Mouse (Mus musculus) liver, postnatal 0 days (tissue): ENCODE data around the gene Olfr1414. TPM values are rescaled to one million over a fixed set of nuclear protein-coding genes. Genes with fewer than 3 reads are reported as not detected.
A peak's percentile ranks its signal among the peaks of the same experiment; 100 is the strongest.

Source experiments
- ATAC-seq: fragments of 200-750 bp; cut with Nextera tagmentation; 2 replicates; pipeline ENCODE4 v1.8.0; 2017; ENCODE audit warnings: mild to moderate bottlenecking, moderate library complexity
- DNase-seq: peaks from one replicate; pipeline ENCODE4 v3.0.0-alpha.2; 2016
- H3K27ac ChIP-seq: fragments of 300-500 bp; sonication (generic); 2 replicates; pipeline ENCODE4 v1.5.1; 2014; ENCODE audit warnings: antibody characterized with exemption, moderate library complexity, mild to moderate bottlenecking, low read depth
- H3K27me3 ChIP-seq: fragments of 300-500 bp; sonication (generic); 2 replicates; pipeline ENCODE4 v1.6.1; 2014; ENCODE audit warnings: low read length, control low read depth, mixed read lengths; ENCODE audit not compliant: insufficient read depth
- H3K36me3 ChIP-seq: fragments of 300-500 bp; sonication (generic); replicated peaks from 2 replicates; pipeline ENCODE4 v1.6.1; 2014; ENCODE audit warnings: mild to moderate bottlenecking, control low read depth, low read length, moderate library complexity, mixed read lengths; ENCODE audit not compliant: insufficient read depth
- H3K4me1 ChIP-seq: fragments of 300-500 bp; sonication (generic); 2 replicates; pipeline ENCODE4 v1.6.1; 2014; ENCODE audit warnings: antibody characterized with exemption, mild to moderate bottlenecking, control low read depth; ENCODE audit not compliant: insufficient read depth
- H3K4me2 ChIP-seq: fragments of 300-500 bp; sonication (generic); 2 replicates; pipeline ENCODE4 v1.6.1; 2014; ENCODE audit warnings: low read depth, mild to moderate bottlenecking, low read length, moderate library complexity, mixed read lengths
- H3K4me3 ChIP-seq: fragments of 300-500 bp; sonication (generic); 2 replicates; pipeline ENCODE4 v1.5.1; 2014; ENCODE audit warnings: low read depth, low read length
- H3K9ac ChIP-seq: fragments of 300-500 bp; sonication (generic); replicated peaks from 2 replicates; pipeline ENCODE4 v1.6.1; 2014; ENCODE audit warnings: mild to moderate bottlenecking, moderate library complexity
- H3K9me3 ChIP-seq: fragments of 300-500 bp; sonication (generic); 2 replicates; pipeline ENCODE4 v1.6.1; 2016; ENCODE audit warnings: mild to moderate bottlenecking, control low read depth, low read length, mixed read lengths
- CTCF ChIP-seq: sonication (generic); IDR thresholded peaks from 2 replicates; pipeline ENCODE4 v1.5.1; 2016; ENCODE audit warnings: antibody characterized with exemption, low read depth
- EP300 ChIP-seq: IDR thresholded peaks from 2 replicates; pipeline ENCODE4 v1.6.1; 2016; ENCODE audit warnings: antibody characterized with exemption, low read depth, mild to moderate bottlenecking
- WGBS: fragments of 180-500 bp; shearing (Covaris S2); extraction: QIAGEN DNeasy Blood & Tissue Kit; methylation state at CpG from one replicate; pipeline ENCODE4 v1.1.7; 2014; ENCODE audit not compliant: insufficient replicate concordance; 5-methylcytosine and 5-hydroxymethylcytosine counted together
- microRNA-seq: library from miRNA; unstranded; fragments of <30 nt; microRNA quantifications from one replicate; pipeline ENCODE4, GENCODE M21; 2016
- polyA plus RNA-seq: library from polyadenylated mRNA; unstranded; fragments of >200 nt; fragmentation: Nextera tagmentation; extraction: Ambion mirVana; gene quantifications from 2 replicates; pipeline ENCODE4 v1.2.1, GENCODE M21; 2015

Olfr1414 gene
- polyA plus RNA-seq, 1 experiment from 2014 or later: not detected

DNA sequence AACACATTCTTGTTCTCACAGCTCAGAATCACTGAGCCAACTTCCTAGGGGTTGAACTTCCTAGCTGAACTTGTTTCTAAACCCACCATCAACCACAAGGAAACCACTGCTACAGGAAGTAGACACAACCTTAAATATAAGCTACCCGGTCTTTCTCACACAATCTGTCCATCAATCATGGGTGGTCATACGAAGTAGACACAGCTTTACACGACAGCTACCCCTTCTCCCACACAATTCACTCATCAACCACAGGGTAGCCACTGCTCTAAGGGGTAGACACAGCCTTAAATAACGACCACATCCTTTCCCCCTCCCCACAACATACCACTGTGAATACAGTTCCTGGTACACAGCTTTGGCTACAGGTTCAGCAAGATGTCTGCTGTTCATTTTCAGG, 49.6 kb downstream of the Olfr1414 start:
- peaks cover 59% of the 10 kb centered on the region for H3K36me3 ChIP-seq
- DNase-seq: no peak
- peaks cover 8% of the 10 kb centered on the region for H3K4me1 ChIP-seq
- H3K27ac ChIP-seq: no peak overlapping the region
- no peak for ATAC-seq
- no peaks in the 10 kb centered on the region for H3K9me3 ChIP-seq
- TF ChIP-seq EP300 (no peak), CTCF (no peak)
- no peak overlapping the region for H3K4me2 ChIP-seq
- H3K9ac ChIP-seq: no peak overlapping the region
- no peaks in the 10 kb centered on the region for H3K27me3 ChIP-seq
- no peak overlapping the region for H3K4me3 ChIP-seq
- WGBS: 32% methylated on average over 4 of the region's 4 CpGs

- no peaks in the 10 kb centered on the region for H3K4me1 ChIP-seq
- no peaks in the 10 kb centered on the region for H3K9me3 ChIP-seq
- no peak overlapping the region for H3K4me3 ChIP-seq
- no peak overlapping the region for H3K4me2 ChIP-seq
- H3K27me3 ChIP-seq: no peaks in the 10 kb centered on the region
- ATAC-seq (no peak), DNase-seq (no peak)
- no peak for TF ChIP-seq EP300
- no peak for TF ChIP-seq CTCF
- H3K36me3 ChIP-seq: peaks cover 79% of the 10 kb centered on the region
- WGBS: 83% methylated on average over 6 of the region's 6 CpGs
- H3K27ac ChIP-seq: no peak overlapping the region
- no peak overlapping the region for H3K9ac ChIP-seq
Observed at GRCm38 (mm10) chr1:92458416-92458815, 60.0 kb downstream of the Olfr1414 start.

DNA sequence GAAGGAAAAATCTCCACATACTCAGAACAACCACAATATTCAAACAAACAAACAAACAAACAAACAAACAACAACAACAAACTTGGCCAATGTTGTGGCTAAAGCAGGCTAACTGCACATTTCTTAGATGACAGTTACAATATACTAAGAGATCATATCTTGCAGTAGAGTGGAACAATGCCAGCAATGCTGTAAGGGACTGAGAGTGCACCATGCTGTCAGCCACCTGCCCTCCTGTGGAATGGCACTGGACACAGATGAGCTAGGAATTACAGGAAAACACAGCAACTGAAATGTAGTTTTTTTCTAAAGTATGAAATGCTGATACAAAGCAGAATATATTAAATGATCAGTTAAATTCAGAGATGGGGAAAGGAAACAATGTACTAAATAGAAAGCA, 60.7 kb downstream of the Olfr1414 start:
- Histone ChIP-seq H3K4me1 (no peaks in the 10 kb centered on the region), H3K4me3 (no peak overlapping the region), H3K9ac (no peak overlapping the region), H3K4me2 (no peak overlapping the region), H3K27me3 (no peaks in the 10 kb centered on the region), H3K27ac (no peak overlapping the region), H3K36me3 (peaks cover 80% of the 10 kb centered on the region), H3K9me3 (no peaks in the 10 kb centered on the region)
- TF ChIP-seq CTCF (no peak), EP300 (no peak)
- no peak for DNase-seq
- ATAC-seq: no peak

Small RNA genes within 50 kb of the gene (microRNA-seq; reads per million reads assigned to microRNA genes)
- 4.1 reads per million, percentile 3 among the genes with 10 or more reads in this experiment for gene Mir6900

Other genes starting within 250 kb of the Olfr1414 start
- gene Ndufa10, start 44.8 kb downstream of the Olfr1414 start, polyA plus RNA-seq: 204 and 210 TPM in 2 replicates
- gene Olfr1416, start 33.5 kb downstream of the Olfr1414 start, polyA plus RNA-seq: not detected in 2 replicates
- gene Olfr1415, start 22.6 kb downstream of the Olfr1414 start, polyA plus RNA-seq: not detected in 2 replicates
- not detected in 2 replicates for gene Olfr1413, start 52.7 kb upstream of the Olfr1414 start, polyA plus RNA-seq
- not detected in 2 replicates for gene Olfr1412, start 67.1 kb upstream of the Olfr1414 start, polyA plus RNA-seq
- gene Olfr1411, start 75.8 kb upstream of the Olfr1414 start, polyA plus RNA-seq: not detected in 2 replicates
- not detected in 2 replicates for gene Olfr1410, start 87.1 kb upstream of the Olfr1414 start, polyA plus RNA-seq
- gene Olfr12, start 99.1 kb upstream of the Olfr1414 start, polyA plus RNA-seq: not detected in 2 replicates
- gene Cops9, start 123.3 kb upstream of the Olfr1414 start, polyA plus RNA-seq: 222 and 225 TPM in 2 replicates
- 0.16 TPM in 1 of 2 replicates, not detected in the other for gene Otos, start 130.2 kb upstream of the Olfr1414 start, polyA plus RNA-seq